Mouse (Mus musculus): Measurements from ENCODE around the gene Vcpkmt.

The Vcpkmt gene

DNA sequence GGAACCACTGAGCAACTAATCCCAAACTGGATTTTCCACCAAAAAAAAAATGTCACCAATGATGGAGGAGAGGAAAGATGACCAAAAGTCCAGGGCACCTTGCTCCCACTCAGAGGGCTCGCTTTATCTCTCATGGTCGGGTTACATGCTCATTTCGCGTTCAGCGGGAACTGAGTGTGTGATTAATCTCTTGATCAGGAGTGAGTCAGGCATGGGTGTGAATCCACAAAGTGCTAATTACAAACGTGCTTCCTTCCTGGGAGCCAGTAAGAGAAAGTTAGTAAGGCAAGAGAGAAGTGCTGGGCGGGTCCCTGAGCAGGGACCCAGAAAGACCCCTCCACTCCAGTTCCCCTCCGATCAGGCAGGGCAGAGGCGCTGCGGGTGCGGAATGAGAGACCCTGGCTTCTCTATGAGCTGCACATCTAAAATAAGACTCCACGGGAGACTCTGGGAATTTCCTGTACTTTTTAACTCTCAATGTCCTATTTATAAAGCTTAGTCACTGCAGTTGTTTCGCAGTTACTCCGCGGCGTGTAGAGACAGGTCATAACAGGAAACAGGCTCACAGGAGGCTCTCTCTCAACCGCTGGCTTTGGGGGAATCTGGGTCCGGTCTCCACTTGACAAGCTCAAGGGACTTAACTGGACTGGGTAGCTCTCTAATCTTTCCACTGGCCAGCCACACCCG, 45.0 kb downstream of the Vcpkmt start:
- DNase-seq, result peak in 1 of 2 experiments; percentile 12

- peak; percentile 68 to 73 for DNase-seq
These were observed 45.6 kb downstream of the Vcpkmt start for GRCm38 (mm10) chr12:69537243-69537674.

- peak in 1 of 2 experiments; percentile 57 for DNase-seq
These were observed 46.1 kb downstream of the Vcpkmt start for GRCm38 (mm10) chr12:69536616-69537242.

DNA sequence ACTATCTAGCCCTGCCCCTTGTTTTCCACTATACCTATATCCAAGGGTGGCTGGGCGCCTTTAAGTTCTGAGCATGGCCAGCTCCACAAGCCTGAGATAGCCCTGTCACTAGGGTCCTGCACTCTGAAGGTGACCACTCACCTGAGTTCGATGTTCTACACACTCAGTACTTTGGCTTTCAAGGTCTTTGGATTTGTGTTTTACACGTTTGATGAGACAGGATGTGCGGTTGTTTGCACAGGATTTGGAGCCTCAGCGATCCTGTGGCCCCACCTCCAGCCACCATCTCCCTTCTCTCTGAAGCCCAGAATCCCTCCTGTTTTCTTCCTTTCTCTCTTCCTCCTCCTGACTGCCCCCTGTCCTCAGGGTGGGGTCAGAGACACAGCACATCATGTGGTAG, 49.6 kb downstream of the Vcpkmt start:
- no peak for DNase-seq

DNA sequence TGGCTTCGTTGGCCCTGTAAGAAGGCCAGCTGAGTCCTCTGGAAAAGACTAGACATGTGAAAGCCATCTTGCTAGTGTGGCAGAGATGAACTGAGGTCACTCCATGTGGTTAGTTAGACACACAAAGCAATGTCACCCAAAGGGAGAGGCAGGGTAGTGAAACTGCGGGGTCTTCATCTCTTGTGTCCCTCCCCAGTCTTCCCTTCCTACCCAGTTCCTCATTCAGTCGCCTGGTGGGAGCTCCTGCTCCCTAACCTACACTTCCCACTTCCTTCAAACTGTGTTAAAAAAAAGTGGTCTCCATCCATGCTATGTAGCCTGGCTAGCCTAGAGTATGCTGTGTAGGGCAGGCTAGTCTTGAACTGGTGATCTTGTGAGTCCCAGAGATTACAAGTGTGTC, 50.3 kb downstream of the Vcpkmt start:
- no peak for DNase-seq

GRCm38 (mm10) chr12:69532091-69532490, 50.7 kb downstream of the Vcpkmt start:
- DNase-seq, result no peak

- no peak for DNase-seq
These were observed 53.0 kb downstream of the Vcpkmt start for GRCm38 (mm10) chr12:69529694-69530403.

GRCm38 (mm10) chr12:69528275-69529032, 54.4 kb downstream of the Vcpkmt start:
- DNase-seq, result no peak

Data from cerebellum, postnatal 25 days (tissue).